Mouse (Mus musculus): ENCODE measurements at regions not wholly inside any gene's neighbourhood (a gene's known extent, or its start where the extent isn't known, plus 50 kb on each side); places are given as distances from the start of the nearest gene placed in this dataset.

GRCm38 (mm10) chr5:33488152-33488561 is 54.4 kb upstream of the Nkx1-1 start:
- Histone ChIP-seq H3K36me3 (ENCODE audit: control insufficient read depth, insufficient read depth, low read length) (no peaks in the 10 kb centered on the region), H3K4me1 (replicated peaks; ENCODE audit: control insufficient read depth, insufficient read depth, low read length) (no peaks in the 10 kb centered on the region), H3K27ac (ENCODE audit: control insufficient read depth, insufficient read depth, low read length) (no peak overlapping the region), H3K4me3 (ENCODE audit: control insufficient read depth, insufficient read depth, low read length) (no peak overlapping the region), H3K27me3 (ENCODE audit: control insufficient read depth, insufficient read depth, low read length) (no peaks in the 10 kb centered on the region)
- WGBS = 66% methylated on average over 9 of the region's 9 CpGs
- TF ChIP-seq POLR2A (IDR thresholded peaks at IDR 0.05; ENCODE audit: control insufficient read depth, extremely low read depth, insufficient read depth, low read length, poor library complexity) (no peak), CTCF (IDR thresholded peaks at IDR 0.05; ENCODE audit: borderline replicate concordance, control insufficient read depth, extremely low read depth, insufficient read depth, low read length, poor library complexity) (no peak)
- DNase-seq = no peak

- TF ChIP-seq POLR2A (IDR thresholded peaks at IDR 0.05; ENCODE audit: control insufficient read depth, extremely low read depth, insufficient read depth, low read length, poor library complexity) (no peak), CTCF (IDR thresholded peaks at IDR 0.05; ENCODE audit: borderline replicate concordance, control insufficient read depth, extremely low read depth, insufficient read depth, low read length, poor library complexity) (no peak)
- no peak for DNase-seq
- H3K27ac ChIP-seq (ENCODE audit: control insufficient read depth, insufficient read depth, low read length) = no peak overlapping the region
- no peaks in the 10 kb centered on the region for H3K4me1 ChIP-seq (replicated peaks; ENCODE audit: control insufficient read depth, insufficient read depth, low read length)
- no peaks in the 10 kb centered on the region for H3K36me3 ChIP-seq (ENCODE audit: control insufficient read depth, insufficient read depth, low read length)
- no peak overlapping the region for H3K4me3 ChIP-seq (ENCODE audit: control insufficient read depth, insufficient read depth, low read length)
- no peaks in the 10 kb centered on the region for H3K27me3 ChIP-seq (ENCODE audit: control insufficient read depth, insufficient read depth, low read length)
- WGBS = 83% methylated on average over 15 of the region's 15 CpGs
Measured at GRCm38 (mm10) chr5:33485765-33486164, 52.0 kb upstream of the Nkx1-1 start.

Data from thymus, adult 2 months (tissue).